Mouse (Mus musculus) ES-Bruce4 (cell line): ENCODE measurements around the gene Sfswap. TPM values are rescaled to one million over a fixed set of nuclear protein-coding genes. Genes with fewer than 3 reads are reported as not detected.

Experiments
- H3K27ac ChIP-seq: 2 replicates; pipeline ENCODE4 v1.5.1; 2012; ENCODE audit warnings: low read length, inconsistent platforms; ENCODE audit not compliant: insufficient read depth
- H3K27me3 ChIP-seq: 2 replicates; pipeline ENCODE4 v1.6.1; 2012; ENCODE audit warnings: mild to moderate bottlenecking, low read length, inconsistent platforms; ENCODE audit not compliant: control insufficient read depth, poor library complexity, insufficient read depth, severe bottlenecking
- H3K36me3 ChIP-seq: 2 replicates; pipeline ENCODE4 v1.6.1; 2012; ENCODE audit warnings: inconsistent platforms, mild to moderate bottlenecking, low read length, moderate library complexity; ENCODE audit not compliant: control insufficient read depth, poor library complexity, insufficient read depth, severe bottlenecking
- H3K4me1 ChIP-seq: one replicate; pipeline ENCODE4 v1.8.1; 2011; ENCODE audit warnings: low read length; ENCODE audit not compliant: control insufficient read depth, insufficient read depth
- H3K4me3 ChIP-seq: 2 replicates; pipeline ENCODE4 v1.5.1; 2011; ENCODE audit warnings: low read depth, mild to moderate bottlenecking, low read length
- H3K9ac ChIP-seq: 2 replicates; pipeline ENCODE4 v1.6.1; 2012; ENCODE audit warnings: low read depth, mild to moderate bottlenecking, inconsistent platforms; ENCODE audit not compliant: poor library complexity, severe bottlenecking
- H3K9me3 ChIP-seq: replicated peaks from 2 replicates; pipeline ENCODE4 v1.6.1; 2012; ENCODE audit warnings: mild to moderate bottlenecking, low read length, inconsistent platforms; ENCODE audit not compliant: control insufficient read depth, poor library complexity, insufficient read depth, severe bottlenecking
- CTCF ChIP-seq: IDR thresholded peaks from one replicate; pipeline ENCODE4 v1.8.1; 2011; ENCODE audit warnings: low read depth, low read length
- EP300 ChIP-seq: IDR thresholded peaks from 2 replicates; pipeline ENCODE4 v1.6.1; 2011; ENCODE audit warnings: low read depth, low read length; ENCODE audit not compliant: insufficient read depth
- POLR2A ChIP-seq: IDR thresholded peaks from one replicate; pipeline ENCODE4 v1.8.1; 2011; ENCODE audit warnings: low read length; ENCODE audit not compliant: insufficient read depth
- polyA plus RNA-seq: library from polyadenylated mRNA; stranded (reverse); fragments of >200 nt; gene quantifications from 2 replicates; pipeline ENCODE4 v1.2.4, GENCODE M21; 2011; ENCODE audit warnings: low read depth; ENCODE audit not compliant: missing spikeins, insufficient read depth, insufficient read length

Gene Sfswap
- 67.0 and 72.7 TPM in 2 replicates for polyA plus RNA-seq

DNA sequence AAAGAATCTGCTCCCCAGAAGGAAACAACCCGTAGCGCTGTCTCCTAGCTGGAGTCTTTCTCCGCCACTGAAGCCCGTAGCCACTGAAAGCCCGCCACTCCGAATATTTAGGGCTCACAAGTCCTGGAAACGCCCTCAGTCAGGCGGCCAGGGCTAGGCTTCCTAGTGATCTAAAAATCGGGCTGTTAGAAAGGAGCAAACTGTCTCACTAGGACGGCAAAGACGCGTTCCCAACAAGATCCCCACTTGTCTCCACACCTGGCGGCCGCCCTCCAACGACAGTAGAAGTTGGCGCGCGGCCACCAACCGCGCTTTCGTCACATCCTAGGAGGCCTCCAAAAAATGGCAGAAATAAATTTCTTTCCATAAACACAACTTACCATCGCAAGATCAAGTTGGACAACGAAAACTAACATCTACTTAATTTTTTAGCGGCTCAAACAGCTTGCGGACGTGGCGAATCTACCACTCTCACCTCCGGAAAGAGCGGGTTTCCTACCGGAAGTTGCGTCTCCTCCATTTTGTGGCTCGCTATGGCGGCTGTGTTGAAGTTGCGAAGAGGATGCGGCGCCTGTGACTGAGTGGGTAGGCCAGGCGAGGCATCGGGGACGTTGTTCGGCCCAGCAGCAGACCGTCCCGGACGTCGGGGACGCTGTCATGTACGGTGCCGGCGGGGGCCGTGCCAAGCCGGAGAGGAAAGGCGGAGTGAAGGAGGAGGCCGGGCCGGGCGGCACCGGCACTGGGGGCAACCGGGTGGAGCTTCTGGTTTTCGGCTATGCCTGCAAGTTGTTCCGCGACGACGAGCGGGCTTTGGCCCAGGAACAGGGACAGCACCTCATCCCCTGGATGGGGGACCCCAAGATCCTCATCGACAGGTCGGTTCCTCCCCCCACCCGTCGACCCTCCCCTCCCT is at the start of gene Sfswap:
Gene Sfswap (plus strand): TSS at position 500 of the 913 bp plus-strand sequence.
- no peaks in the 10 kb centered on the region for H3K4me1 ChIP-seq
- TF ChIP-seq POLR2A (peak; percentile 25), EP300 (no peak)
- no peaks in the 10 kb centered on the region for H3K27me3 ChIP-seq
- peak within 1 kb of the TSS; percentile 94 for H3K9ac ChIP-seq
- peaks cover 11% of the 10 kb centered on the region for H3K36me3 ChIP-seq
- no peaks in the 10 kb centered on the region for H3K9me3 ChIP-seq
- 0 out of 2 replicates have a peak within 1 kb of the TSS, but pooled peaks have one; percentile 14 for H3K27ac ChIP-seq
- peak within 1 kb of the TSS; percentile 94 for H3K4me3 ChIP-seq

DNA sequence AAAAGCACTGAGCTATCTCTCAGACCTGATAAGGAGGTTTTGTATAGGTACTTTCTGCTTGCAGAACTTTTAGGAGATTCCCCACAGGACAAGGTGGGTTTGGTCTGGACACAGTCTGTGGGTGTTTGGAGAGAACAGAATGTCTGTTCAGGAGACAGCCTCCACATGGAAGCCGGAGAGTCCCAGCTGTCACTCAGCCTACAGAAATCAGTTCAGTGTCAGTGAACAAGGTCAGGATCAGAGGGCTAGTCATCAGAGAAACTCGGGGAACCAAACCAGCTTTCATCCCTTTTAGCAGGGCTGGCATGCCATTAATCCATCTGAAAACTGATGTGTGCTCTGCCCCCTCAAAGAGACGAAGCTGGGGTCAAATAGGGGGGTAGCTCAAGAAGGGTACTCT is 48.5 kb upstream of the Sfswap start:
- Histone ChIP-seq H3K27ac (no peak overlapping the region), H3K9ac (no peak overlapping the region), H3K36me3 (no peaks in the 10 kb centered on the region), H3K9me3 (no peaks in the 10 kb centered on the region), H3K4me3 (no peak overlapping the region), H3K4me1 (no peaks in the 10 kb centered on the region), H3K27me3 (no peaks in the 10 kb centered on the region)
- TF ChIP-seq POLR2A, result no peak
- no peak for TF ChIP-seq EP300
- TF ChIP-seq CTCF, result no peak

DNA sequence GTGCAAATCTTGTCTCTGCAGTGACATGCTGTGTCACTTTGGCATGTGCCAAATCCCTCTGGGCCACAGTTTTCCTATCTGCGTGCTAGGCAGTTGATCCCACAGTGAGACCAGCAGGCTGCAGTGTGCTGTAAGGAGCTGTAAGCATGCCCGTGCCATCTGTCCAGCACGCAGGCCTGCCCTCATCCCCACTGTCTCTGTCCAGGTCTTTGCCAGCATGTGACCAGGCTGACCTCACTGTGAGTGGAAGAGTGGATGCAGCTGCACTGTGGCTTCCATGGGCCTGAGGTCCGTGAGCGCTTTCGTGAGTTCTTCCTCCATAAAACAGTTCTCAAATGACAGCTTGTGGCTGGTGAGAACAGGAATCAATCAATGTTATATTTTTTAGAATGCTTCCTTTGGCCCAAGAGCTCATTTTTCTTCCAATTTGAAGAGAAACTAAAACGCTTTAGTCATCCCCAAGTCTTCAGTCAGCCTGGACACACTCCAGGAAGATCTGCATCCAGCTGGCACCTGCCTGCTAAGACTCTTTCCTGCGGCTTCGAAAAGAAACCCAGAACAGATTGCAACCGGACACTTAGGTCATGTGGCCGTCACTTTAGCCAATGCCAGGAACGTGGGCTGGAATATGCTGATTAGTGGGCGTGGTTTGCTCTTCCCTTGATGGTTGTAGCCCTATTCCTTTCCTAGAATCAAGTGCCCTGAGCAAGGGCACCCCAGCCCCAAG is 46.1 kb upstream of the Sfswap start:
- no peaks in the 10 kb centered on the region for H3K36me3 ChIP-seq
- no peaks in the 10 kb centered on the region for H3K4me1 ChIP-seq

DNA sequence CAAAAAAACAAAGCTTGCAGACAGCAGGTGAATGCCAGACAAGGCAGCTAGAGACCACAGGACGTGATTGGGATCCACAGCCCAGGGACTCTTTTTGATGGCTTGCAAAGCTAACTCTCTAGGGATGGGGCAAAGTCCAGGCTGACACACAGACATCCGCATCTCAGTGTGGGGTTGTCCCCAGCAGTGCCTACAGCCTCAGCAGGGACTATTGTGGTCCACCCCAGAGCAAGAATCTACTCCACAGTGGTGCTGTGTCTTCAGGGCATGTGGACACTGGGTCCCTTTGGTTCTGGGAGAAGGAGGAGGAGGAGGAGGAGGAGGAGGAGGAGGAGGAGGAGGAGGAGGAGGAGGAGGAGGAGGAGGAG is 45.5 kb upstream of the Sfswap start:
- Histone ChIP-seq H3K4me3 (no peak overlapping the region), H3K9ac (no peak overlapping the region), H3K36me3 (no peaks in the 10 kb centered on the region), H3K27ac (no peak overlapping the region), H3K4me1 (no peaks in the 10 kb centered on the region), H3K27me3 (no peaks in the 10 kb centered on the region), H3K9me3 (no peaks in the 10 kb centered on the region)
- TF ChIP-seq POLR2A (no peak), CTCF (no peak), EP300 (no peak)

More for the DNA sequence above, 46.1 kb upstream of the Sfswap start:
- Histone ChIP-seq H3K9me3 (no peaks in the 10 kb centered on the region), H3K4me3 (no peak overlapping the region), H3K27me3 (no peaks in the 10 kb centered on the region), H3K27ac (no peak overlapping the region), H3K9ac (no peak overlapping the region)
- TF ChIP-seq CTCF (no peak), POLR2A (peak; percentile 22), EP300 (no peak)

DNA sequence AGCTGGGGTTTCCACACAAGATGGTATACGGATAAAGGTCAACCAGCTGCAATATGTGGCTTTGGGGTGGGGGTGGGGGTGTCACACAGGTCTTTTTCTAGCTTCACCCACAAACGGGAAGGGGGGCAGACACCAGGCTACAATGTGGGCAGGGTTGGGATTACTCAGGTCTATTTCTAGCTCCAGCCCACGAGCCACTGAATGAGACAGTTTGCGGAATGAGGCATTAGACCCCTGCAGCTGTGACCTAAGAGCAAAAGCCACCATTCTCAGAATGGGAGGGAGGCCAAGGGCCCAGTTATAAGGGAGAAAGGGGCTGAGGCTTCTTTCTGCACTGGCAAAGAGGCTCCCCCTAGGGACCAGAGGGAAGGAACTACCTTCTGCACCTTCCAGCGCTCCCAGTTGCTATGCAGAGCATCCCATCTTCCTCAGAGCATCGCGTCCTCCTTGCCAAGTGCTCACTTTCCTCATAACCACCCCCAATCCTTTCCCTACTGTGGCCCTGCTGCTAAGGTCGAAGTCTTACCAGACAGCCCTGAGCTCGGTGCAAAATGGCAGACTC is 44.4 kb upstream of the Sfswap start:
- H3K36me3 ChIP-seq, result no peaks in the 10 kb centered on the region
- no peaks in the 10 kb centered on the region for H3K4me1 ChIP-seq
- no peak for TF ChIP-seq POLR2A
- TF ChIP-seq CTCF, result peak; percentile 30
- no peak for TF ChIP-seq EP300
- no peaks in the 10 kb centered on the region for H3K27me3 ChIP-seq
- H3K27ac ChIP-seq, result no peak overlapping the region
- H3K4me3 ChIP-seq, result no peak overlapping the region
- no peak overlapping the region for H3K9ac ChIP-seq
- no peaks in the 10 kb centered on the region for H3K9me3 ChIP-seq

DNA sequence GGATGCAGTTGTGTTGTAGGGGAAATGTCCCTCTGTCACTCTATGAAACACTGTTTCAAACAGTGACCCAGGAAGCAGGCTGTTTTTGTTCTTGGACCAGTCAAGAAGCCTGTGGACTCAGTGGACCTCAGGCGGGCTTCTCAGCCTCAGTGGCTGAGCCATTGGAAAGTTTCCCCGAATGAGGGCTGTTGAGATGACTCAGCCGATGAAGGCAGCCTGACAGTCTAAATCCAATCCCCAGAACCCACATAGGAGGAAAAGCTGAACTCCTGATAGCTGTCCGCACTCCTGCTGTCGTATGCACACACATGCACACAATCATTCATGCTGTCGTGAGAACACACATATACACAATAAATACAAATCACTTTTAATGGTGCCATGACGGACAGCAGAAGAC is 42.9 kb upstream of the Sfswap start:
- no peaks in the 10 kb centered on the region for H3K4me1 ChIP-seq
- H3K27ac ChIP-seq, result no peak overlapping the region
- TF ChIP-seq EP300 (no peak), CTCF (no peak), POLR2A (no peak)

More for the DNA sequence above, 42.9 kb upstream of the Sfswap start:
- H3K4me3 ChIP-seq, result no peak overlapping the region
- H3K9ac ChIP-seq, result no peak overlapping the region
- H3K27me3 ChIP-seq, result no peaks in the 10 kb centered on the region
- no peaks in the 10 kb centered on the region for H3K36me3 ChIP-seq
- no peaks in the 10 kb centered on the region for H3K9me3 ChIP-seq
